Comparison of ENCODE assay signal across 9 mouse cellular contexts in genomic region chr1:38357933-38358796, GRCm38 (mm10).
DNase-seq lines count a peak whose midpoint lies in the region; ATAC-seq lines count a peak whose summit lies in the region.
"Had no signal": no experiment of that assay in that cellular context is flagged by ENCODE, and none has a peak within 500 bp of the region (broad histone marks: within the 10 kb centered on the region; RNA-seq: fewer than 3 reads in every experiment).

No protein-coding gene starts in this region.

- WGBS in kidney, embryonic 15.5 days: 50% methylated on average over 10 of the region's 10 CpGs
- WGBS in embryonic facial prominence, embryonic 14.5 days: 33% methylated on average over 10 of the region's 10 CpGs
- WGBS in heart, embryonic 16.5 days: 55% methylated on average over 10 of the region's 10 CpGs

- no peak for ATAC-seq in kidney, embryonic 15.5 days (replicated peaks; ENCODE audit: low FRiP score)
- ATAC-seq in embryonic facial prominence, embryonic 14.5 days (ENCODE audit: low read depth): peak; percentile 63
- ATAC-seq in heart, embryonic 16.5 days (replicated peaks; ENCODE audit: extremely low read depth, insufficient read depth, low FRiP score): no peak
- ATAC-seq in monocyte, adult 5-6 weeks (replicated peaks; ENCODE audit: insufficient number of reproducible peaks, low FRiP score, low TSS enrichment, poor library complexity, severe bottlenecking): no peak
- ATAC-seq: inflammation-experienced regulatory T-cells, adult 6 months; Patski had no signal

- H3K36me3 ChIP-seq in kidney, embryonic 15.5 days: no peaks in the 10 kb centered on the region
- H3K36me3 ChIP-seq in embryonic facial prominence, embryonic 14.5 days (ENCODE audit: control insufficient read depth, insufficient read depth, low read length): no peaks in the 10 kb centered on the region
- no peaks in the 10 kb centered on the region for H3K36me3 ChIP-seq in heart, embryonic 16.5 days (ENCODE audit: control insufficient read depth, insufficient read depth)

- no peak overlapping the region for H3K9ac ChIP-seq in kidney, embryonic 15.5 days
- H3K9ac ChIP-seq in embryonic facial prominence, embryonic 14.5 days (ENCODE audit: low read depth, low read length): no peak overlapping the region
- no peak overlapping the region for H3K9ac ChIP-seq in heart, embryonic 16.5 days (ENCODE audit: low read length)

- peak overlapping the region; percentile 68; the same call in 1 of the 2 replicates for H3K27ac ChIP-seq in kidney, embryonic 15.5 days
- H3K27ac ChIP-seq in embryonic facial prominence, embryonic 14.5 days (replicated peaks; ENCODE audit: low read depth, low read length): peak overlapping the region; percentile 63
- H3K27ac ChIP-seq in heart, embryonic 16.5 days (ENCODE audit: low read length): peak overlapping the region; percentile 4; the same call in 1 of the 2 replicates

- no peaks in the 10 kb centered on the region for H3K9me3 ChIP-seq in kidney, embryonic 15.5 days (replicated peaks)
- no peaks in the 10 kb centered on the region for H3K9me3 ChIP-seq in embryonic facial prominence, embryonic 14.5 days (ENCODE audit: control insufficient read depth, low read length)
- no peaks in the 10 kb centered on the region for H3K9me3 ChIP-seq in heart, embryonic 16.5 days (replicated peaks; ENCODE audit: control insufficient read depth, low read length)

- H3K27me3 ChIP-seq in kidney, embryonic 15.5 days: no peaks in the 10 kb centered on the region
- H3K27me3 ChIP-seq in embryonic facial prominence, embryonic 14.5 days (replicated peaks; ENCODE audit: control insufficient read depth, insufficient read depth, low read length): no peaks in the 10 kb centered on the region
- H3K27me3 ChIP-seq in heart, embryonic 16.5 days (ENCODE audit: control insufficient read depth, insufficient read depth, low read length): no peaks in the 10 kb centered on the region
- H3K27me3 ChIP-seq: Patski had no signal

- no peak overlapping the region for H3K4me3 ChIP-seq in kidney, embryonic 15.5 days (replicated peaks)
- H3K4me3 ChIP-seq in embryonic facial prominence, embryonic 14.5 days (ENCODE audit: low read depth, low read length): no peak overlapping the region
- H3K4me3 ChIP-seq in heart, embryonic 16.5 days (ENCODE audit: low read length): no peak overlapping the region

- DNase-seq in kidney, adult 8-10 months: no peak
- DNase-seq in embryonic facial prominence, embryonic 14.5 days (ENCODE audit: low spot score): peak; percentile 84
- peak; percentile 41 for DNase-seq in lung, postnatal 25 days (ENCODE audit: low spot score)
- no peak for DNase-seq in right cerebral cortex, postnatal 36 days (ENCODE audit: low spot score in 2 of 2)

- peaks cover 25% of the 10 kb centered on the region for H3K4me1 ChIP-seq in kidney, embryonic 15.5 days
- H3K4me1 ChIP-seq in embryonic facial prominence, embryonic 14.5 days (ENCODE audit: control insufficient read depth, insufficient read depth, low read length): peaks cover 17% of the 10 kb centered on the region
- H3K4me1 ChIP-seq in heart, embryonic 16.5 days (ENCODE audit: control insufficient read depth, insufficient read depth, low read length): no peaks in the 10 kb centered on the region; the same call in 1 of the 2 replicates

- H3K4me2 ChIP-seq in kidney, embryonic 15.5 days: no peak overlapping the region
- H3K4me2 ChIP-seq in embryonic facial prominence, embryonic 14.5 days (ENCODE audit: low read depth, low read length): no peak overlapping the region
- no peak overlapping the region for H3K4me2 ChIP-seq in heart, embryonic 16.5 days (ENCODE audit: low read depth, low read length)

Comparison
In these comparisons a context has a peak if more than half of its experiments do, and no peak if none do; other contexts are left out.
1. H3K27ac ChIP-seq: peak in every context shown above with its lines; median percentile 68 in kidney, embryonic 15.5 days; 63 in embryonic facial prominence, embryonic 14.5 days; 4 in heart, embryonic 16.5 days.
2. DNase-seq: peak in embryonic facial prominence, embryonic 14.5 days (single experiment) and lung, postnatal 25 days (single experiment); none in kidney, adult 8-10 months (0 of 2) and right cerebral cortex, postnatal 36 days (0 of 2).